Mouse (Mus musculus) bone marrow, adult 2 months (tissue): ENCODE data around the gene Kirrel3.

Experiments
- CTCF ChIP-seq: fragments of 200-500 bp; IDR thresholded peaks from 2 replicates; pipeline ENCODE4 v1.5.1; 2011; ENCODE audit warnings: low read length, control low read depth; ENCODE audit not compliant: control insufficient read depth, insufficient read depth
- POLR2A ChIP-seq: fragments of 200-500 bp; IDR thresholded peaks from 2 replicates; pipeline ENCODE4 v1.6.1; 2011; ENCODE audit warnings: low read depth, mild to moderate bottlenecking, control low read depth, low read length, borderline replicate concordance; ENCODE audit not compliant: control insufficient read depth

- TF ChIP-seq CTCF (peak; percentile 69), POLR2A (no peak)
Observed at GRCm38 (mm10) chr9:34752801-34753170, 267.1 kb downstream of the Kirrel3 start.
